Mouse (Mus musculus) MEL (cell line): ENCODE results near the gene Pcnt.

Experiments used
- CHD1 ChIP-seq: IDR thresholded peaks from 2 replicates; pipeline ENCODE4 v1.6.1; 2012; ENCODE audit warnings: low read depth, mild to moderate bottlenecking, inconsistent platforms, low read length, improper control_type of control experiment
- ELF1 ChIP-seq: IDR thresholded peaks from 2 replicates; pipeline ENCODE4 v1.6.1; 2014; ENCODE audit warnings: low read depth, mild to moderate bottlenecking, inconsistent platforms, low read length, improper control_type of control experiment, moderate library complexity
- GABPA ChIP-seq: IDR thresholded peaks from 2 replicates; pipeline ENCODE4 v1.6.1; 2012; ENCODE audit warnings: low read depth, mild to moderate bottlenecking, inconsistent platforms, low read length, improper control_type of control experiment, moderate library complexity
- MAFK ChIP-seq: IDR thresholded peaks from 2 replicates; pipeline ENCODE4 v1.6.1; 2011; ENCODE audit warnings: low read depth, mild to moderate bottlenecking, low read length, improper control_type of control experiment, borderline replicate concordance
- MEF2A ChIP-seq: IDR thresholded peaks from 2 replicates; pipeline ENCODE4 v1.6.1; 2014; ENCODE audit warnings: low read depth, mild to moderate bottlenecking, inconsistent platforms, low read length, improper control_type of control experiment; ENCODE audit not compliant: poor library complexity, insufficient replicate concordance, severe bottlenecking; ENCODE audit errors: extremely low read depth
- POLR2A ChIP-seq, 2 experiments: IDR thresholded peaks; 2 replicates each; pipeline ENCODE4 v1.6.1; 2011 to 2012; ENCODE audit warnings: low read length in 2 of 2, mild to moderate bottlenecking in 2 of 2, control low read depth in 1 of 2, improper control_type of control experiment in 1 of 2, low read depth in 1 of 2, moderate library complexity in 1 of 2; ENCODE audit not compliant: control insufficient read depth in 1 of 2, insufficient read depth in 1 of 2, poor library complexity in 1 of 2
- POLR2AphosphoS2 ChIP-seq: IDR thresholded peaks from 2 replicates; pipeline ENCODE4 v1.6.1; 2011; ENCODE audit warnings: low read length, improper control_type of control experiment
- ZC3H11A ChIP-seq: IDR thresholded peaks from 2 replicates; pipeline ENCODE4 v1.6.1; 2012; ENCODE audit warnings: low read depth, mild to moderate bottlenecking, inconsistent platforms, low read length, improper control_type of control experiment

- TF ChIP-seq POLR2A (IDR thresholded peaks at IDR 0.05; ENCODE audit: control insufficient read depth in 1 of 2, insufficient read depth in 1 of 2, low read depth in 1 of 2, low read length in 2 of 2, poor library complexity in 1 of 2) (no peak), POLR2AphosphoS2 (no peak), MAFK (no peak), MEF2A (no peak), CHD1 (no peak), GABPA (no peak), ZC3H11A (no peak), ELF1 (no peak)
Observed at GRCm38 (mm10) chr10:76363233-76363632, 79.4 kb downstream of the Pcnt start.
